Mouse (Mus musculus) liver, postnatal 0 days (tissue): ENCODE data around the gene Erlin1. TPM values are rescaled to one million over a fixed set of nuclear protein-coding genes. Genes with fewer than 3 reads are reported as not detected.

ENCODE experiments used
- ATAC-seq: fragments of 200-750 bp; cut with Nextera tagmentation; 2 replicates; pipeline ENCODE4 v1.8.0; 2017; ENCODE audit warnings: mild to moderate bottlenecking, moderate library complexity
- DNase-seq: peaks from one replicate; pipeline ENCODE4 v3.0.0-alpha.2; 2016
- H3K27ac ChIP-seq: fragments of 300-500 bp; sonication (generic); 2 replicates; pipeline ENCODE4 v1.5.1; 2014; ENCODE audit warnings: antibody characterized with exemption, moderate library complexity, mild to moderate bottlenecking, low read depth
- H3K27me3 ChIP-seq: fragments of 300-500 bp; sonication (generic); 2 replicates; pipeline ENCODE4 v1.6.1; 2014; ENCODE audit warnings: low read length, control low read depth, mixed read lengths; ENCODE audit not compliant: insufficient read depth
- H3K36me3 ChIP-seq: fragments of 300-500 bp; sonication (generic); replicated peaks from 2 replicates; pipeline ENCODE4 v1.6.1; 2014; ENCODE audit warnings: mild to moderate bottlenecking, control low read depth, low read length, moderate library complexity, mixed read lengths; ENCODE audit not compliant: insufficient read depth
- H3K4me1 ChIP-seq: fragments of 300-500 bp; sonication (generic); 2 replicates; pipeline ENCODE4 v1.6.1; 2014; ENCODE audit warnings: antibody characterized with exemption, mild to moderate bottlenecking, control low read depth; ENCODE audit not compliant: insufficient read depth
- H3K4me2 ChIP-seq: fragments of 300-500 bp; sonication (generic); 2 replicates; pipeline ENCODE4 v1.6.1; 2014; ENCODE audit warnings: low read depth, mild to moderate bottlenecking, low read length, moderate library complexity, mixed read lengths
- H3K4me3 ChIP-seq: fragments of 300-500 bp; sonication (generic); 2 replicates; pipeline ENCODE4 v1.5.1; 2014; ENCODE audit warnings: low read depth, low read length
- H3K9ac ChIP-seq: fragments of 300-500 bp; sonication (generic); replicated peaks from 2 replicates; pipeline ENCODE4 v1.6.1; 2014; ENCODE audit warnings: mild to moderate bottlenecking, moderate library complexity
- H3K9me3 ChIP-seq: fragments of 300-500 bp; sonication (generic); 2 replicates; pipeline ENCODE4 v1.6.1; 2016; ENCODE audit warnings: mild to moderate bottlenecking, control low read depth, low read length, mixed read lengths
- CTCF ChIP-seq: sonication (generic); IDR thresholded peaks from 2 replicates; pipeline ENCODE4 v1.5.1; 2016; ENCODE audit warnings: antibody characterized with exemption, low read depth
- EP300 ChIP-seq: IDR thresholded peaks from 2 replicates; pipeline ENCODE4 v1.6.1; 2016; ENCODE audit warnings: antibody characterized with exemption, low read depth, mild to moderate bottlenecking
- WGBS: fragments of 180-500 bp; shearing (Covaris S2); extraction: QIAGEN DNeasy Blood & Tissue Kit; methylation state at CpG from one replicate; pipeline ENCODE4 v1.1.7; 2014; ENCODE audit not compliant: insufficient replicate concordance; 5-methylcytosine and 5-hydroxymethylcytosine counted together
- polyA plus RNA-seq: library from polyadenylated mRNA; unstranded; fragments of >200 nt; fragmentation: Nextera tagmentation; extraction: Ambion mirVana; gene quantifications from 2 replicates; pipeline ENCODE4 v1.2.1, GENCODE M21; 2015

Gene Erlin1
- 13.8 and 14.1 TPM in 2 replicates for polyA plus RNA-seq

DNA sequence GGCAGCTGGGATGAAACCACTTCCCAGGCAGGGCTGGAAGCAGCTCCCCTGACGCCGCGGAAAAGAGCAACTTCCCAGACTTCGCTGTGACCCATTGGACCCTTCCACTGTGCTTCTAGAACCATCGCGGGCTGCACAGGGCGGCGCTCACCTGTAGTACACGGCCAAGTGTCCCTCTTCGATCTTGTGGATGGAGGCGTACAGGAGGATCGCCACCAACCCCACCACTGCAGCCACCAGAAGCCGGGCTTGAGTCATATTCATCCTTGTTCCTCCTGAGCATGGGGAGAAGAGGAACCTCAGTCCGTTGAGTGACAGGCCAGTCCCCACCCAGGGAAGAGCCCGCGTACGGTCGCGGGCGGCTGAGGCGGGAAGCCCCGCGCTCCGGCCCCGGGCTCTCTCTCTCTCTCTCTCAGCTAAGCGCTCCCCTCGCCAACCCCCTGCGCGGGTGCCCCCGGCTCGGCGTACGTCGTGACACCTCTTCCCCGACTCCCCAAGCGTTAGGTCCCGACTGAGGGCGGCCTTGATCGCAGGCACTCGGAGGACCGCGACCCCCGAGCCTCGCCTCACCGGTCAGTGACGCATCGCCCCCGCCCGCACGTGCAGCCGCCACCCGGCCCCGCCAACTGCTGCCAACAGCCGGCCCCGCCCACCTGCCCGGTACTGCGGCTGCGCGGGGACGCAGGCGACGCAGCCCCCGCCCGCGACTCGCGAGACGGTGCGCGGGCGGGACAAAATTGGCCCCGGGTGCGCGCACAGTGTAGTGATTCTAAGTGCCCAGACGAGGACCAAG lies at the start of gene Erlin1:
Erlin1 (minus strand) TSS at position 665 of the 793 bp plus-strand sequence.
- Histone ChIP-seq H3K36me3 (peaks cover 20% of the 10 kb centered on the region), H3K9me3 (no peaks in the 10 kb centered on the region), H3K27ac (peak within 1 kb of the TSS; percentile 87), H3K9ac (peak within 1 kb of the TSS; percentile 76), H3K4me2 (peak within 1 kb of the TSS; percentile 97), H3K4me3 (peak within 1 kb of the TSS; percentile 78), H3K27me3 (no peaks in the 10 kb centered on the region), H3K4me1 (peaks cover 20% of the 10 kb centered on the region)
- DNase-seq (peak; percentile 90), ATAC-seq (peak; percentile 87)
- TF ChIP-seq CTCF: no peak
- no peak for TF ChIP-seq EP300
- WGBS: under 1% methylated on average over 68 of the region's 75 CpGs

DNA sequence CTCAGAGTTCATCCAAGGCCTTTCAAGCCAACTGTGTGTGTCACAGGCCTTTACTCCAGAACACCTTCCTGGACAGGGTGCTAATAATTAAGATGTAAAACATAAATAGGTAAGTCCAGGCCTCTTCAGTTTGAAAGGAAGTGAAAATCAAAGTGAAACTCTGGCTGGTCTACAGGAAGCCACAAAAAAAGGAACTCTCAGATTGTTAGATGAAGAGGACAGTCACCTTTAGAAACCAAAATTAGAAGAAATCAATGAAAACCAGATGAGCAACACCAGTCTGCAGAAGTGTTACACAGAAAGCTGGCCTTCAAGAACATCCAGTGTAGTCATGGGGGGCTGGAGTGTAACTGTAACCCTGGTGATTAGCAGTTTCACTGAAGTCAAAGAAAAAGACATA lies 48.2 kb upstream of the Erlin1 start:
- no peaks in the 10 kb centered on the region for H3K27me3 ChIP-seq
- no peak for DNase-seq
- H3K9ac ChIP-seq: no peak overlapping the region
- TF ChIP-seq EP300 (no peak), CTCF (no peak)
- no peak overlapping the region for H3K27ac ChIP-seq
- H3K9me3 ChIP-seq: no peaks in the 10 kb centered on the region
- H3K4me1 ChIP-seq: no peaks in the 10 kb centered on the region; the same call in 1 of the 2 replicates
- no peak overlapping the region for H3K4me2 ChIP-seq
- peaks cover 69% of the 10 kb centered on the region for H3K36me3 ChIP-seq
- no peak overlapping the region for H3K4me3 ChIP-seq
- no peak for ATAC-seq

DNA sequence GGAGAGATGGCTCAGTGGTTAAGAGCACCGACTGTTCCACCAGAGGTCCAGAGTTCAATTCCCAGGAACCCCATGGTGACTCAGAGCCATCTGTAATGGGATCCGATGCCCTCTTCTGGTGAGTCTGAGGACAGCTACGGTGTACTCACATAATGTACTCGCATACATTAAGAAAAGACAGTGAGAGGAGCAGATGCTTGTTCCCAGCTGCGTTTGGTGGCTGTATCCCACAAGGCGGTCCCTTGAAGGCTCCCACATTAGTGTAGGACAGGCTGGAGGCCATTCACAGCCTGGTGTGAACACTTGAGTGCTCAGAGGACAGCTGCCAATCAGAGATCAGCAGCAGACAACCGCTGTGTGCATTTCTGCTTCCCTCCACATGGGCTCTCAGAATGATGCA lies 42.1 kb upstream of the Erlin1 start:
- WGBS: 64% methylated on average over 7 of the region's 7 CpGs
- H3K27ac ChIP-seq: no peak overlapping the region
- ATAC-seq (no peak), DNase-seq (peak; percentile 26)
- H3K9ac ChIP-seq: no peak overlapping the region
- H3K36me3 ChIP-seq: peaks cover 38% of the 10 kb centered on the region
- TF ChIP-seq CTCF (peak; percentile 55), EP300 (no peak)
- H3K9me3 ChIP-seq: no peaks in the 10 kb centered on the region
- no peak overlapping the region for H3K4me3 ChIP-seq
- H3K4me1 ChIP-seq: peaks cover 7% of the 10 kb centered on the region
- no peak overlapping the region for H3K4me2 ChIP-seq
- H3K27me3 ChIP-seq: no peaks in the 10 kb centered on the region

DNA sequence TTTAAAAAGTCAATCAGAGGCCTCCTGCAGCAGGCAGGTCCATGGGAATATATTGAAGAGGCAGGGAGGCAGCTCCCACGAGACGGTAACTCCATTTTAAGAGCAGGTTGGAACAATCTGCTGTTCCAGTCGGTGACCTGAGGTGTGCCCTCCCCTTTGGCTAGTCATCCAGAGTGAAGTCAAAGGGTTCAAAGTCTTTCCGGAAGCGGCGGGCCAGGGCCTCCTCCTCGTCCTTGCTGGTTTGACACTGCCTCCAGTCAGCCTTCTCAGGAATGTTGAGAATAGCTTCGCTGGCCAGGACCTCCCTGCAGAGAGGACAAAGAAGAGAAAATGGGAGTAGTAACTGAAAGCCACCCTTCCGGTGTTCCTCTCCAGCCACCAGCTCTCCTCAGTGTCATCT lies 40.8 kb upstream of the Erlin1 start:
- Histone ChIP-seq H3K9ac (no peak overlapping the region; the same call in 1 of the 2 replicates), H3K4me3 (no peak overlapping the region), H3K4me2 (no peak overlapping the region), H3K4me1 (peaks cover 17% of the 10 kb centered on the region), H3K36me3 (peaks cover 32% of the 10 kb centered on the region), H3K27ac (peak overlapping the region; percentile 75), H3K27me3 (no peaks in the 10 kb centered on the region), H3K9me3 (no peaks in the 10 kb centered on the region)
- TF ChIP-seq EP300 (no peak; the same call in 1 of the 2 replicates), CTCF (no peak)
- ATAC-seq: peak; percentile 47; the same call in 1 of the 2 replicates
- DNase-seq: peak; percentile 65
- WGBS: 59% methylated on average over 9 of the region's 9 CpGs

DNA sequence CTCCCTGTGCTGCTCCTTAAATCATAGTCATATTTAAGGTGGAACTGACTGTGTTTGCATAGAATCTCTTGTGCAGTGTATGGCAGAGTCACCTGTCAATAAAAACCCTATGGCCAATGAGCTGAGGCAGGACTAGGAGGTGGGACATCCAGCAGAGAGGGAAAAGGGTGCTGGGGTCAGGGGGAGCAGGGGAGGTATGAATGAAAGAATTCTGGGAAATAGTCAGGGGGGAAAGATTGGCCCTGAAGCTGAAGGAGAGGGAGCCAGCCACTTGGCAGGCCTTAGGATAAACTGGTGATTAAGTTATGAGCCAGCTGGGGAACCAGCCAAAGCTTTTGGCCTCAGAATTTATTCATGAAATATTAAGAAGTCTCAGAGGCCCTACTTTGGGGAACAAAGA lies 39.4 kb upstream of the Erlin1 start:
- H3K4me3 ChIP-seq: no peak overlapping the region
- no peaks in the 10 kb centered on the region for H3K27me3 ChIP-seq
- peaks cover 25% of the 10 kb centered on the region for H3K4me1 ChIP-seq
- no peak overlapping the region for H3K9ac ChIP-seq
- no peak overlapping the region for H3K4me2 ChIP-seq
- no peak for DNase-seq
- TF ChIP-seq CTCF (no peak), EP300 (no peak)
- no peaks in the 10 kb centered on the region for H3K9me3 ChIP-seq
- no peak overlapping the region for H3K27ac ChIP-seq
- no peak for ATAC-seq
- H3K36me3 ChIP-seq: peaks cover 23% of the 10 kb centered on the region

DNA sequence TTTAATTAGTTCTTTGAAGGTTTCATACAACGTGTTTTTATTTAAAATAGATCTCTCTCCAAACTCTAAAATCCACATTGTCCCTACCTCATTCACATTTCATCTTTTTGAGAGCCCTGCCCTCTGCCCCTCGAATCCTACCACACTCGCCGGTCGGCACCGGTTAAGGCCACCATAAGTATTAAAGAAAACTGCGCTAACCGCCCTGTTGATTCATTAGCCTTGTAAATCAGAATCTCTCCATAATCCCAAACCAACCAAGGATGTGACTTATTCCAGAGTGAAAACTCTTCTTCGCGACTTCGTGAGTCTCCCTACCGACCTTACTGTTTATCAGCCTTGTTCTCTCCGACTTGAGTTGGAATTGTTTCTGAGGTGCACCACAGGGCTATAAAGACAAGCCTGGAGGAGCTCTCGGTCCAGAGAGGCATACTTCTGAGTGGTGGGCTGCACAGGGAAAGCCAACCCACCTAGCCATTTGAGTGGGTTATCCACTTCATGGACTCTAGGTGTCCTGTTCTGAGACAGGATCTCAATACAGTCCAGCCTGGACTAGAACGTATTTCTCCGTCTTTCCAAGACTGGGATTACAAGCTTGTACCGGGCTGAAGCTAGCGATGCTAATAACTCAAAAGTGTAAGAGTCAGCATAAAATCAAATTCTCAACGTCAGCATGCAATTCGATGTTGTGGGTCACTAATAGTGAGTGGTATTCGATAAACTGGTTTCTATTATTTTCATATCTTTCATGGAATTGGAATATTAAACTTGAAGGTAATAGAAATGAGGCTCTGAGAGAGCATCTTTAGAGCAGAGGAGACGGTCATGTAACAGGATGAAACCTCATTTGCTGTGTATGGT lies 38.3 kb upstream of the Erlin1 start:
- peak overlapping the region; percentile 80 for H3K4me2 ChIP-seq
- no peaks in the 10 kb centered on the region for H3K27me3 ChIP-seq
- peaks cover 14% of the 10 kb centered on the region for H3K36me3 ChIP-seq
- TF ChIP-seq CTCF (no peak), EP300 (peak; percentile 6; the same call in 1 of the 2 replicates)
- H3K4me1 ChIP-seq: peaks cover 25% of the 10 kb centered on the region
- peak overlapping the region; percentile 98 for H3K9ac ChIP-seq
- DNase-seq: no peak
- H3K4me3 ChIP-seq: peak overlapping the region; percentile 97
- no peak for ATAC-seq
- peak overlapping the region; percentile 59 for H3K27ac ChIP-seq
- 34% methylated on average over 22 of the region's 22 CpGs for WGBS
- H3K9me3 ChIP-seq: no peaks in the 10 kb centered on the region
